Comparison of ENCODE assay signal across 16 mouse cellular contexts in genomic region chr12:112821974-112822373, GRCm38 (mm10). TPM values are rescaled to one million over a fixed set of nuclear protein-coding genes. Genes with fewer than 3 reads are reported as not detected.
A peak's percentile ranks its signal among the peaks of the same experiment; 100 is the strongest.
DNase-seq lines count a peak whose midpoint lies in the region; ATAC-seq and TF ChIP-seq lines count a peak whose summit lies in the region.
"Had no signal": no experiment of that assay in that cellular context is flagged by ENCODE, and none has a peak within 500 bp of the region (broad histone marks: within the 10 kb centered on the region; RNA-seq: fewer than 3 reads in every experiment).

No protein-coding gene starts in this region.

- no peak for DNase-seq in heart, postnatal 36 days
- DNase-seq in midbrain, postnatal 0 days (ENCODE audit: low spot score), result no peak
- DNase-seq in midbrain, embryonic 14.5 days, result no peak
- DNase-seq in cerebellum, adult 2 months, result no peak
- DNase-seq: adrenal gland, adult 8-10 months; gastrocnemius, postnatal 25 days; layer of hippocampus, adult 9-11 months had no signal

- H3K27me3 ChIP-seq in heart, embryonic 13.5 days (replicated peaks), result no peaks in the 10 kb centered on the region
- no peaks in the 10 kb centered on the region for H3K27me3 ChIP-seq in midbrain, postnatal 0 days (ENCODE audit: insufficient read depth, low read length)
- H3K27me3 ChIP-seq in midbrain, embryonic 14.5 days (ENCODE audit: control insufficient read depth, insufficient read depth, low read length), result no peaks in the 10 kb centered on the region
- H3K27me3 ChIP-seq in heart, embryonic 16.5 days (ENCODE audit: control insufficient read depth, insufficient read depth, low read length), result no peaks in the 10 kb centered on the region
- no peaks in the 10 kb centered on the region for H3K27me3 ChIP-seq in cerebellum, adult 2 months (ENCODE audit: control insufficient read depth, insufficient read depth, low read length)
- H3K27me3 ChIP-seq in midbrain, embryonic 16.5 days (ENCODE audit: control insufficient read depth, insufficient read depth, low read depth, low read length), result no peaks in the 10 kb centered on the region
- H3K27me3 ChIP-seq: forebrain, embryonic 15.5 days; lung, embryonic 15.5 days; midbrain, embryonic 13.5 days; neural tube, embryonic 13.5 days had no signal

- TF ChIP-seq CTCF in midbrain, postnatal 0 days (IDR thresholded peaks at IDR 0.05), result no peak
- TF ChIP-seq CTCF in cerebellum, adult 2 months (IDR thresholded peaks at IDR 0.05; ENCODE audit: borderline replicate concordance, insufficient read depth, low read depth, low read length), result no peak

- H3K36me3 ChIP-seq in heart, embryonic 13.5 days, result peaks cover 90% of the 10 kb centered on the region
- H3K36me3 ChIP-seq in midbrain, postnatal 0 days (ENCODE audit: insufficient read depth, low read length), result peaks cover 12% of the 10 kb centered on the region
- peaks cover 80% of the 10 kb centered on the region for H3K36me3 ChIP-seq in midbrain, embryonic 14.5 days (ENCODE audit: control insufficient read depth, insufficient read depth, low read length)
- H3K36me3 ChIP-seq in heart, embryonic 16.5 days (ENCODE audit: control insufficient read depth, insufficient read depth), result peaks cover 28% of the 10 kb centered on the region
- peaks cover 20% of the 10 kb centered on the region for H3K36me3 ChIP-seq in midbrain, embryonic 16.5 days (ENCODE audit: control insufficient read depth, insufficient read depth, low read length)

- peak overlapping the region; percentile 23 for H3K4me2 ChIP-seq in heart, embryonic 13.5 days
- no peak overlapping the region for H3K4me2 ChIP-seq in midbrain, postnatal 0 days (ENCODE audit: low read depth, low read length, poor library complexity, severe bottlenecking)
- no peak overlapping the region for H3K4me2 ChIP-seq in midbrain, embryonic 14.5 days (ENCODE audit: low read length)
- peak overlapping the region; percentile 33; the same call in 1 of the 2 replicates for H3K4me2 ChIP-seq in heart, embryonic 16.5 days (ENCODE audit: low read depth, low read length)
- H3K4me2 ChIP-seq in midbrain, embryonic 16.5 days (ENCODE audit: low read length), result no peak overlapping the region
- H3K4me2 ChIP-seq: forebrain, embryonic 15.5 days; lung, embryonic 15.5 days; midbrain, embryonic 13.5 days; neural tube, embryonic 13.5 days had no signal

- peak overlapping the region; percentile 71 for H3K27ac ChIP-seq in heart, embryonic 13.5 days (replicated peaks)
- no peak overlapping the region for H3K27ac ChIP-seq in midbrain, postnatal 0 days (ENCODE audit: low read depth, low read length)
- no peak overlapping the region for H3K27ac ChIP-seq in midbrain, embryonic 14.5 days (replicated peaks; ENCODE audit: low read depth, low read length)
- peak overlapping the region; percentile 66 for H3K27ac ChIP-seq in heart, embryonic 16.5 days (ENCODE audit: low read length)
- H3K27ac ChIP-seq in cerebellum, adult 2 months (ENCODE audit: insufficient read depth, low read length), result no peak overlapping the region
- H3K27ac ChIP-seq in midbrain, embryonic 16.5 days (ENCODE audit: low read length), result no peak overlapping the region
- H3K27ac ChIP-seq: forebrain, embryonic 15.5 days; lung, embryonic 15.5 days; midbrain, embryonic 13.5 days; neural tube, embryonic 13.5 days had no signal

- no peak for ATAC-seq in heart, embryonic 13.5 days (ENCODE audit: extremely low read depth, insufficient number of reproducible peaks, low FRiP score, low TSS enrichment)
- ATAC-seq in midbrain, postnatal 0 days (ENCODE audit: low FRiP score), result no peak
- ATAC-seq in midbrain, embryonic 14.5 days (ENCODE audit: low FRiP score, low TSS enrichment), result no peak
- ATAC-seq in heart, embryonic 16.5 days (replicated peaks; ENCODE audit: extremely low read depth, insufficient read depth, low FRiP score), result no peak
- ATAC-seq in midbrain, embryonic 16.5 days, result no peak
- ATAC-seq: forebrain, embryonic 15.5 days; midbrain, embryonic 13.5 days had no signal

- TF ChIP-seq POLR2A in cerebellum, adult 2 months (IDR thresholded peaks at IDR 0.05; ENCODE audit: borderline replicate concordance, insufficient read depth, low read length), result no peak

- peak overlapping the region; percentile 59 for H3K9ac ChIP-seq in heart, embryonic 13.5 days
- 0 out of 2 replicates have a peak overlapping the region, but pooled peaks have one; percentile 2 for H3K9ac ChIP-seq in midbrain, postnatal 0 days (replicated peaks; ENCODE audit: low read length, poor library complexity, severe bottlenecking)
- H3K9ac ChIP-seq in midbrain, embryonic 14.5 days (replicated peaks; ENCODE audit: low read length), result no peak overlapping the region
- peak overlapping the region; percentile 11; the same call in 1 of the 2 replicates for H3K9ac ChIP-seq in heart, embryonic 16.5 days (ENCODE audit: low read length)
- H3K9ac ChIP-seq in midbrain, embryonic 16.5 days (ENCODE audit: low read depth, low read length), result no peak overlapping the region
- H3K9ac ChIP-seq: forebrain, embryonic 15.5 days; lung, embryonic 15.5 days; midbrain, embryonic 13.5 days; neural tube, embryonic 13.5 days had no signal

- no peaks in the 10 kb centered on the region for H3K9me3 ChIP-seq in heart, embryonic 13.5 days
- no peaks in the 10 kb centered on the region for H3K9me3 ChIP-seq in midbrain, postnatal 0 days (ENCODE audit: low read length)
- no peaks in the 10 kb centered on the region for H3K9me3 ChIP-seq in midbrain, embryonic 14.5 days (ENCODE audit: control insufficient read depth, low read length)
- H3K9me3 ChIP-seq in heart, embryonic 16.5 days (replicated peaks; ENCODE audit: control insufficient read depth, low read length), result no peaks in the 10 kb centered on the region
- H3K9me3 ChIP-seq in midbrain, embryonic 16.5 days (replicated peaks; ENCODE audit: control insufficient read depth, low read length, poor library complexity, severe bottlenecking), result no peaks in the 10 kb centered on the region
- H3K9me3 ChIP-seq: forebrain, embryonic 15.5 days; lung, embryonic 15.5 days; midbrain, embryonic 13.5 days; neural tube, embryonic 13.5 days had no signal

- intact Hi-C loops in heart, postnatal 36 days (cut with DNase I), result no loop called here

- WGBS in heart, embryonic 13.5 days, result 16% methylated on average over 4 of the region's 4 CpGs
- WGBS in midbrain, postnatal 0 days, result 87% methylated on average over 4 of the region's 4 CpGs
- 88% methylated on average over 4 of the region's 4 CpGs for WGBS in midbrain, embryonic 14.5 days
- WGBS in heart, embryonic 16.5 days, result 27% methylated on average over 4 of the region's 4 CpGs
- WGBS in cerebellum, adult 2 months, result 64% methylated on average over 4 of the region's 4 CpGs
- 90% methylated on average over 4 of the region's 4 CpGs for WGBS in midbrain, embryonic 16.5 days

- peaks cover 66% of the 10 kb centered on the region for H3K4me1 ChIP-seq in heart, embryonic 13.5 days
- H3K4me1 ChIP-seq in midbrain, postnatal 0 days (ENCODE audit: insufficient read depth, low read length), result no peaks in the 10 kb centered on the region
- peaks cover 6% of the 10 kb centered on the region for H3K4me1 ChIP-seq in midbrain, embryonic 14.5 days (ENCODE audit: control insufficient read depth, insufficient read depth, low read length)
- peaks cover 51% of the 10 kb centered on the region for H3K4me1 ChIP-seq in heart, embryonic 16.5 days (ENCODE audit: control insufficient read depth, insufficient read depth, low read length)
- peaks cover 4% of the 10 kb centered on the region; the same call in 1 of the 2 replicates for H3K4me1 ChIP-seq in cerebellum, adult 2 months (ENCODE audit: control insufficient read depth, insufficient read depth, low read length)
- peaks cover 17% of the 10 kb centered on the region for H3K4me1 ChIP-seq in midbrain, embryonic 16.5 days (ENCODE audit: control insufficient read depth, insufficient read depth, low read length)

- H3K4me3 ChIP-seq in heart, embryonic 13.5 days, result no peak overlapping the region
- H3K4me3 ChIP-seq in midbrain, postnatal 0 days (ENCODE audit: low read depth, low read length), result no peak overlapping the region
- no peak overlapping the region for H3K4me3 ChIP-seq in midbrain, embryonic 14.5 days (replicated peaks; ENCODE audit: low read depth, low read length)
- peak overlapping the region; percentile 16; the same call in 1 of the 2 replicates for H3K4me3 ChIP-seq in heart, embryonic 16.5 days (ENCODE audit: low read length)
- no peak overlapping the region for H3K4me3 ChIP-seq in cerebellum, adult 2 months (replicated peaks; ENCODE audit: insufficient read depth, low read depth, low read length)
- H3K4me3 ChIP-seq in midbrain, embryonic 16.5 days (ENCODE audit: low read depth, low read length), result no peak overlapping the region
- H3K4me3 ChIP-seq: forebrain, embryonic 15.5 days; lung, embryonic 15.5 days; midbrain, embryonic 13.5 days; neural tube, embryonic 13.5 days had no signal

RNA-seq across cellular contexts. Expression of gene Cdca4, which starts 7.2 kb away (rescaled TPM):
- polyA plus RNA-seq in heart, embryonic 13.5 days (2015; fragmentation: Nextera tagmentation; extraction: Ambion mirVana), result 49.1 and 49.3 TPM in 2 replicates
- 1 to 10 TPM; 6.1 to 6.6 TPM for total RNA-seq in heart, postnatal 36 days (2021)
- 19.8 and 22.6 TPM in 2 replicates for total RNA-seq in midbrain, postnatal 0 days (2014; rRNA removed)
- 20.8 and 22.0 TPM in 2 replicates for polyA plus RNA-seq in midbrain, postnatal 0 days (2015; fragmentation: Nextera tagmentation; extraction: Ambion mirVana)
- 45.0 and 60.8 TPM in 2 replicates for polyA plus RNA-seq in midbrain, embryonic 14.5 days (2014; fragmentation: Nextera tagmentation; extraction: Ambion mirVana)
- 44.7 and 53.2 TPM in 2 replicates for polyA plus RNA-seq in heart, embryonic 16.5 days (2015; fragmentation: Nextera tagmentation; extraction: Ambion mirVana)
- 9.3 and 9.8 TPM in 2 replicates for polyA plus RNA-seq in cerebellum, adult 2 months (2012; rRNA removed)
- polyA plus RNA-seq in midbrain, embryonic 16.5 days (2015; fragmentation: Nextera tagmentation; extraction: Ambion mirVana), result 32.6 and 37.6 TPM in 2 replicates

RNA-seq across cellular contexts. Expression of gene Clba1, which starts 13.2 kb away (rescaled TPM):
- 7.6 and 8.0 TPM in 2 replicates for polyA plus RNA-seq in heart, embryonic 13.5 days (2015; fragmentation: Nextera tagmentation; extraction: Ambion mirVana)
- 1 to 10 TPM; 1.6 to 2.9 TPM for total RNA-seq in heart, postnatal 36 days (2021)
- total RNA-seq in midbrain, postnatal 0 days (2014; rRNA removed), result 13.6 and 23.1 TPM in 2 replicates
- polyA plus RNA-seq in midbrain, postnatal 0 days (2015; fragmentation: Nextera tagmentation; extraction: Ambion mirVana), result 25.2 and 25.9 TPM in 2 replicates
- polyA plus RNA-seq in midbrain, embryonic 14.5 days (2014; fragmentation: Nextera tagmentation; extraction: Ambion mirVana), result 21.4 and 23.1 TPM in 2 replicates
- polyA plus RNA-seq in heart, embryonic 16.5 days (2015; fragmentation: Nextera tagmentation; extraction: Ambion mirVana), result 6.0 and 8.4 TPM in 2 replicates
- polyA plus RNA-seq in cerebellum, adult 2 months (2012; rRNA removed), result 6.5 and 7.6 TPM in 2 replicates
- 25.2 and 26.1 TPM in 2 replicates for polyA plus RNA-seq in midbrain, embryonic 16.5 days (2015; fragmentation: Nextera tagmentation; extraction: Ambion mirVana)

RNA-seq across cellular contexts. Expression of gene Ahnak2, which starts 19.5 kb away (rescaled TPM):
- 1.1 and 1.2 TPM in 2 replicates for polyA plus RNA-seq in heart, embryonic 13.5 days (2015; fragmentation: Nextera tagmentation; extraction: Ambion mirVana)
- total RNA-seq in heart, postnatal 36 days (2021), result 10 to 100 TPM; 14.1 to 20.2 TPM
- total RNA-seq in midbrain, postnatal 0 days (2014; rRNA removed), result 5.1 and 6.1 TPM in 2 replicates
- 1.6 and 1.9 TPM in 2 replicates for polyA plus RNA-seq in midbrain, postnatal 0 days (2015; fragmentation: Nextera tagmentation; extraction: Ambion mirVana)
- 0.62 and 0.75 TPM in 2 replicates for polyA plus RNA-seq in midbrain, embryonic 14.5 days (2014; fragmentation: Nextera tagmentation; extraction: Ambion mirVana)
- polyA plus RNA-seq in heart, embryonic 16.5 days (2015; fragmentation: Nextera tagmentation; extraction: Ambion mirVana), result 2.0 and 2.1 TPM in 2 replicates
- polyA plus RNA-seq in cerebellum, adult 2 months (2012; rRNA removed), result 11.0 and 14.7 TPM in 2 replicates
- polyA plus RNA-seq in midbrain, embryonic 16.5 days (2015; fragmentation: Nextera tagmentation; extraction: Ambion mirVana), result 1.4 and 2.0 TPM in 2 replicates
- total RNA-seq: common myeloid progenitor, adult 5-6 weeks had no signal

RNA-seq across cellular contexts. Expression of gene Gpr132, which starts 46.1 kb away (rescaled TPM):
- 0.08 and 0.16 TPM in 2 replicates for polyA plus RNA-seq in heart, embryonic 13.5 days (2015; fragmentation: Nextera tagmentation; extraction: Ambion mirVana)
- under 1 TPM; 0.19 TPM for total RNA-seq in heart, postnatal 36 days (2021)
- 0.16 TPM in 1 of 2 replicates, not detected in the other for total RNA-seq in midbrain, postnatal 0 days (2014; rRNA removed)
- polyA plus RNA-seq in midbrain, postnatal 0 days (2015; fragmentation: Nextera tagmentation; extraction: Ambion mirVana), result 0.06 TPM in 2 replicates
- polyA plus RNA-seq in midbrain, embryonic 14.5 days (2014; fragmentation: Nextera tagmentation; extraction: Ambion mirVana), result 0.08 TPM in 1 of 2 replicates, not detected in the other
- 1.4 and 3.6 TPM in 2 replicates for polyA plus RNA-seq in heart, embryonic 16.5 days (2015; fragmentation: Nextera tagmentation; extraction: Ambion mirVana)
- polyA plus RNA-seq in cerebellum, adult 2 months (2012; rRNA removed), result 0.05 and 0.08 TPM in 2 replicates
- polyA plus RNA-seq in midbrain, embryonic 16.5 days (2015; fragmentation: Nextera tagmentation; extraction: Ambion mirVana), result 0.14 TPM in 1 of 2 replicates, not detected in the other
- total RNA-seq: left cerebral cortex, postnatal 25 days had no signal
- polyA plus RNA-seq: forebrain, embryonic 15.5 days; midbrain, embryonic 13.5 days; neural tube, embryonic 13.5 days had no signal

Comparison
In these comparisons a context has a peak if more than half of its experiments do, and no peak if none do; other contexts are left out.
1. H3K9ac ChIP-seq: peak in heart, embryonic 13.5 days (single experiment), midbrain, postnatal 0 days (single experiment) and heart, embryonic 16.5 days (single experiment); none in midbrain, embryonic 14.5 days (single experiment) and midbrain, embryonic 16.5 days (single experiment).
2. H3K27ac ChIP-seq: peak in heart, embryonic 13.5 days (single experiment) and heart, embryonic 16.5 days (single experiment); none in midbrain, postnatal 0 days (single experiment), midbrain, embryonic 14.5 days (single experiment), cerebellum, adult 2 months (single experiment) and midbrain, embryonic 16.5 days (single experiment).
3. H3K4me2 ChIP-seq: peak in heart, embryonic 13.5 days (single experiment) and heart, embryonic 16.5 days (single experiment); none in midbrain, postnatal 0 days (single experiment), midbrain, embryonic 14.5 days (single experiment) and midbrain, embryonic 16.5 days (single experiment).